ENCODE assay signal across 8 mouse cellular contexts in genomic region chr17:84512516-84513085, GRCm38 (mm10). TPM values are rescaled to one million over a fixed set of nuclear protein-coding genes. Genes with fewer than 3 reads are reported as not detected.
A peak's percentile ranks its signal among the peaks of the same experiment; 100 is the strongest.
DNase-seq lines count a peak whose midpoint lies in the region; ATAC-seq and TF ChIP-seq lines count a peak whose summit lies in the region.

No protein-coding gene starts in this region.

- ATAC-seq in forebrain, embryonic 14.5 days = peak; percentile 9; the same call in 1 of the 2 replicates
- 0 out of 2 replicates have a peak, but pooled peaks have one; percentile 42 for ATAC-seq in midbrain, postnatal 0 days (ENCODE audit: low FRiP score)

- H3K27me3 ChIP-seq in spleen, adult 2 months (ENCODE audit: control insufficient read depth, insufficient read depth, low read length) = peaks cover 9% of the 10 kb centered on the region
- peaks cover 10% of the 10 kb centered on the region; the same call in 1 of the 2 replicates for H3K27me3 ChIP-seq in forebrain, embryonic 14.5 days (replicated peaks; ENCODE audit: control insufficient read depth, insufficient read depth, low read length)
- H3K27me3 ChIP-seq in limb, embryonic 10.5 days (ENCODE audit: low read depth, poor library complexity, severe bottlenecking) = 0 out of 2 replicates have a peak, but pooled peaks cover 3% of the 10 kb centered on the region
- no peaks in the 10 kb centered on the region for H3K27me3 ChIP-seq in midbrain, postnatal 0 days (ENCODE audit: insufficient read depth, low read length)

- TF ChIP-seq POLR2A in spleen, adult 2 months (IDR thresholded peaks at IDR 0.05; ENCODE audit: low read depth, low read length) = no peak

- no peaks in the 10 kb centered on the region; the same call in 1 of the 2 replicates for H3K4me1 ChIP-seq in spleen, adult 2 months (ENCODE audit: control insufficient read depth, insufficient read depth, insufficient read length)
- H3K4me1 ChIP-seq in forebrain, embryonic 14.5 days (ENCODE audit: control insufficient read depth, insufficient read depth, low read length) = peaks cover 17% of the 10 kb centered on the region
- peaks cover 20% of the 10 kb centered on the region for H3K4me1 ChIP-seq in limb, embryonic 10.5 days
- no peaks in the 10 kb centered on the region for H3K4me1 ChIP-seq in midbrain, postnatal 0 days (ENCODE audit: insufficient read depth, low read length)

- no peak for TF ChIP-seq CTCF in spleen, adult 2 months (IDR thresholded peaks at IDR 0.05; ENCODE audit: extremely low read depth, insufficient read depth, insufficient read length, insufficient replicate concordance)
- no peak for TF ChIP-seq CTCF in midbrain, postnatal 0 days (IDR thresholded peaks at IDR 0.05)

- H3K36me3 ChIP-seq in spleen, adult 2 months (ENCODE audit: control insufficient read depth, insufficient read depth, low read length) = no peaks in the 10 kb centered on the region
- no peaks in the 10 kb centered on the region for H3K36me3 ChIP-seq in forebrain, embryonic 14.5 days (ENCODE audit: control insufficient read depth, insufficient read depth, low read length)
- H3K36me3 ChIP-seq in limb, embryonic 10.5 days = no peaks in the 10 kb centered on the region
- H3K36me3 ChIP-seq in midbrain, postnatal 0 days (ENCODE audit: insufficient read depth, low read length) = no peaks in the 10 kb centered on the region

- peak overlapping the region; percentile 28; the same call in 1 of the 2 replicates for H3K4me3 ChIP-seq in spleen, adult 2 months (ENCODE audit: extremely low read depth, insufficient read depth, insufficient read length)
- H3K4me3 ChIP-seq in forebrain, embryonic 14.5 days (ENCODE audit: low read depth, low read length) = peak overlapping the region; percentile 66
- peak overlapping the region; percentile 68 for H3K4me3 ChIP-seq in limb, embryonic 10.5 days
- peak overlapping the region; percentile 55 for H3K4me3 ChIP-seq in midbrain, postnatal 0 days (ENCODE audit: low read depth, low read length)

- H3K4me2 ChIP-seq in forebrain, embryonic 14.5 days (ENCODE audit: low read length) = peak overlapping the region; percentile 95
- peak overlapping the region; percentile 89 for H3K4me2 ChIP-seq in midbrain, postnatal 0 days (ENCODE audit: low read depth, low read length, poor library complexity, severe bottlenecking)

- DNase-seq in spleen, adult 2 months (ENCODE audit: low read depth in 1 of 2, low spot score in 2 of 2) = no peak
- DNase-seq in spleen, postnatal 10 days (ENCODE audit: low spot score in 2 of 2) = no peak
- DNase-seq in forebrain, embryonic 14.5 days (ENCODE audit: low spot score) = no peak
- DNase-seq in limb, embryonic 10.5 days (ENCODE audit: low spot score) = no peak
- DNase-seq in midbrain, postnatal 0 days (ENCODE audit: low spot score) = no peak
- no peak for DNase-seq in frontal cortex, postnatal 10 days (ENCODE audit: low spot score in 2 of 2)
- no peak for DNase-seq in urinary bladder, postnatal 36 days (ENCODE audit: low spot score in 2 of 2)
- no peak for DNase-seq in layer of hippocampus, adult 18-20 months (ENCODE audit: low spot score in 2 of 2)

- no peaks in the 10 kb centered on the region for H3K9me3 ChIP-seq in forebrain, embryonic 14.5 days (replicated peaks; ENCODE audit: control insufficient read depth, low read length)
- no peaks in the 10 kb centered on the region for H3K9me3 ChIP-seq in limb, embryonic 10.5 days (replicated peaks)
- H3K9me3 ChIP-seq in midbrain, postnatal 0 days (ENCODE audit: low read length) = no peaks in the 10 kb centered on the region

- peak overlapping the region; percentile 73 for H3K9ac ChIP-seq in forebrain, embryonic 14.5 days (ENCODE audit: low read length)
- H3K9ac ChIP-seq in midbrain, postnatal 0 days (replicated peaks; ENCODE audit: low read length, poor library complexity, severe bottlenecking) = peak overlapping the region; percentile 64

- 16% methylated on average over 4 of the region's 4 CpGs for WGBS in spleen, adult 2 months
- WGBS in forebrain, embryonic 14.5 days = 39% methylated on average over 4 of the region's 4 CpGs
- 31% methylated on average over 4 of the region's 4 CpGs for WGBS in limb, embryonic 10.5 days
- 32% methylated on average over 4 of the region's 4 CpGs for WGBS in midbrain, postnatal 0 days

- peak overlapping the region; percentile 48; the same call in 1 of the 2 replicates for H3K27ac ChIP-seq in spleen, adult 2 months (ENCODE audit: insufficient read depth, low read length)
- no peak overlapping the region for H3K27ac ChIP-seq in forebrain, embryonic 14.5 days (ENCODE audit: low read depth, low read length)
- H3K27ac ChIP-seq in limb, embryonic 10.5 days = peak overlapping the region; percentile 82
- no peak overlapping the region for H3K27ac ChIP-seq in midbrain, postnatal 0 days (ENCODE audit: low read depth, low read length)

RNA-seq across cellular contexts. Expression of gene Plekhh2, which starts 0.9 kb away (rescaled TPM):
- 1.6 TPM in 2 replicates for polyA plus RNA-seq in spleen, adult 2 months (2012; rRNA removed)
- 0.88 and 1.3 TPM in 2 replicates for polyA plus RNA-seq in forebrain, embryonic 14.5 days (2014; fragmentation: Nextera tagmentation; extraction: Ambion mirVana)
- 3.9 and 5.0 TPM in 2 replicates for polyA plus RNA-seq in limb, embryonic 10.5 days (2016; fragmentation: Nextera tagmentation; extraction: Ambion mirVana)
- 3.1 and 4.3 TPM in 2 replicates for total RNA-seq in midbrain, postnatal 0 days (2014; rRNA removed)
- polyA plus RNA-seq in midbrain, postnatal 0 days (2015; fragmentation: Nextera tagmentation; extraction: Ambion mirVana) = 1.2 and 1.6 TPM in 2 replicates
- total RNA-seq in layer of hippocampus, adult 18-20 months (2021) = 1 to 10 TPM; 5.0 to 5.9 TPM

RNA-seq across cellular contexts. Expression of gene Thada, which starts 46.6 kb away (rescaled TPM):
- 17.2 and 17.4 TPM in 2 replicates for polyA plus RNA-seq in spleen, adult 2 months (2012; rRNA removed)
- 4.0 and 7.0 TPM in 2 replicates for polyA plus RNA-seq in forebrain, embryonic 14.5 days (2014; fragmentation: Nextera tagmentation; extraction: Ambion mirVana)
- polyA plus RNA-seq in limb, embryonic 10.5 days (2016; fragmentation: Nextera tagmentation; extraction: Ambion mirVana) = 12.5 and 12.7 TPM in 2 replicates
- total RNA-seq in midbrain, postnatal 0 days (2014; rRNA removed) = 12.2 and 24.1 TPM in 2 replicates
- 2.8 and 4.3 TPM in 2 replicates for polyA plus RNA-seq in midbrain, postnatal 0 days (2015; fragmentation: Nextera tagmentation; extraction: Ambion mirVana)
- total RNA-seq in layer of hippocampus, adult 18-20 months (2021) = 10 to 100 TPM; 12.9 to 15.2 TPM

Comparison
In these comparisons a context has a peak if more than half of its experiments do, and no peak if none do; other contexts are left out.
1. H3K27ac ChIP-seq: peak in spleen, adult 2 months (single experiment) and limb, embryonic 10.5 days (single experiment); none in forebrain, embryonic 14.5 days (single experiment) and midbrain, postnatal 0 days (single experiment).
2. Peak in every context shown above with its lines, with median percentiles within 50 percentile points of each other: H3K4me3 ChIP-seq.